Mouse (Mus musculus) neural tube, embryonic 11.5 days (tissue): ENCODE results near the gene Vnn1. TPM values are rescaled to one million over a fixed set of nuclear protein-coding genes. Genes with fewer than 3 reads are reported as not detected.

Experiments
- ATAC-seq: fragments of 200-750 bp; cut with Nextera tagmentation; 2 replicates; pipeline ENCODE4 v1.8.0; 2017; ENCODE audit warnings: moderate number of reproducible peaks, mild to moderate bottlenecking, moderate TSS enrichment, moderate library complexity; ENCODE audit not compliant: insufficient read depth, low FRiP score, low TSS enrichment
- DNase-seq: peaks from one replicate; pipeline ENCODE4 v3.0.0-alpha.2; 2015; ENCODE audit warnings: low spot score
- H3K27ac ChIP-seq: fragments of 300-500 bp; sonication (generic); 2 replicates; pipeline ENCODE4 v1.5.1; 2014; ENCODE audit warnings: low read depth, mild to moderate bottlenecking, low read length
- H3K27me3 ChIP-seq: fragments of 300-500 bp; sonication (generic); 2 replicates; pipeline ENCODE4 v1.6.1; 2014; ENCODE audit warnings: mild to moderate bottlenecking, low read length, mixed read lengths; ENCODE audit not compliant: control insufficient read depth, insufficient read depth
- H3K36me3 ChIP-seq: fragments of 300-500 bp; sonication (generic); 2 replicates; pipeline ENCODE4 v1.6.1; 2014; ENCODE audit warnings: mild to moderate bottlenecking, low read length, moderate library complexity, mixed read lengths; ENCODE audit not compliant: control insufficient read depth, insufficient read depth
- H3K4me1 ChIP-seq: fragments of 300-500 bp; sonication (generic); 2 replicates; pipeline ENCODE4 v1.6.1; 2014; ENCODE audit warnings: low read length, mixed read lengths; ENCODE audit not compliant: control insufficient read depth, insufficient read depth
- H3K4me2 ChIP-seq: fragments of 300-500 bp; sonication (generic); 2 replicates; pipeline ENCODE4 v1.6.1; 2014; ENCODE audit warnings: low read depth, mild to moderate bottlenecking, moderate library complexity
- H3K4me3 ChIP-seq: fragments of 300-500 bp; sonication (generic); 2 replicates; pipeline ENCODE4 v1.5.1; 2014; ENCODE audit warnings: low read depth, low read length
- H3K9ac ChIP-seq: fragments of 300-500 bp; sonication (generic); 2 replicates; pipeline ENCODE4 v1.6.1; 2014; ENCODE audit warnings: mild to moderate bottlenecking, low read length
- H3K9me3 ChIP-seq: fragments of 300-500 bp; sonication (generic); 2 replicates; pipeline ENCODE4 v1.6.1; 2016; ENCODE audit warnings: low read length; ENCODE audit not compliant: control insufficient read depth
- WGBS: fragments of 180-500 bp; shearing (Covaris S2); extraction: QIAGEN DNeasy Blood & Tissue Kit; methylation state at CpG from one replicate; pipeline ENCODE4 v1.1.7; 2014; 5-methylcytosine and 5-hydroxymethylcytosine counted together
- polyA plus RNA-seq: library from polyadenylated mRNA; unstranded; fragments of >200 nt; fragmentation: Nextera tagmentation; extraction: Ambion mirVana; gene quantifications from 2 replicates; pipeline ENCODE4 v1.2.1, GENCODE M21; 2014

Gene Vnn1
- polyA plus RNA-seq, 1 experiment from 2014 or later, result 0.82 TPM

DNA sequence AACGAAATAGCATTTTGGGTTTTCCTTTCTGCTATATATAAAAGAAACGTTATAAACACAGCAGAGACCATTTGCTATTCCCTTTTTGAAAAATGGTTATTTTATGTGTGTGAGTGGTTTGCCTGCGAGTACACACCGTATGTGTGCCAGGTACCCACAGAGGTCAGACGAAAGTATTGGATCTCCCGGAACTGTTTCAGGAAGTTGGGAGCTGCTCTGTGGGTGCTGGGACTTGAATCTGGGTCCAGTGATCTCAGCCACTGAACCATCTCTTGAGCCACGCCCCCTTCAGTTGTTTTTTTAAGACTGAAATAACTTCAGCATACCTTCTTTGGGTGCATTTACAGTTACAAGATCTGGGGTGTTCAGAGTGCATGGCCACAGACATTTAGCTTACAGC lies 888 bp downstream of the Vnn1 start:
- Histone ChIP-seq H3K27ac (no peak overlapping the region), H3K9me3 (no peaks in the 10 kb centered on the region), H3K4me1 (no peaks in the 10 kb centered on the region), H3K36me3 (no peaks in the 10 kb centered on the region), H3K4me2 (no peak overlapping the region), H3K9ac (no peak overlapping the region), H3K27me3 (no peaks in the 10 kb centered on the region), H3K4me3 (no peak overlapping the region)
- ATAC-seq, result no peak
- DNase-seq, result no peak
- 85% methylated on average over 7 of the region's 7 CpGs for WGBS

DNA sequence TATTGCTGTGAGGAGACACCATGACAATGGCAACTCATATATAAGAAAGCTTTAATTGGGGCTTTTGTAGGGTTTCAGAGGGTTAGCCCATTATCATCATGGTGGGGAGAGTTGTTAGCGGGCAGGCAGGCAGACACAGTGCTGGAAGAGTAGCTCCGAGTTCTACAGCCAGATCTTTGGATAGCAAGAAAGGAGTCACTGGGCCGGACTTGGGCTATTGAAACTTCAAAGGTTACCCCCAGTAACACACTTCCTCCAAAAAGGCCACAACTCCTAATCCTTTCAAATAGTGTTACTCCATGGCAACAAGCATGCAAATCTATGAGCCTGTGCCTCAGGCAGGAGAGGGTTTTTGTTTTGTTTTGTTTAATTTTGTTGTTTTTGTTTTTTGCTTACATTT lies 6.6 kb downstream of the Vnn1 start:
- Histone ChIP-seq H3K4me3 (no peak overlapping the region), H3K27me3 (no peaks in the 10 kb centered on the region), H3K4me1 (no peaks in the 10 kb centered on the region), H3K4me2 (no peak overlapping the region), H3K27ac (no peak overlapping the region), H3K36me3 (no peaks in the 10 kb centered on the region), H3K9me3 (no peaks in the 10 kb centered on the region), H3K9ac (no peak overlapping the region)
- ATAC-seq, result no peak
- 66% methylated on average over 3 of the region's 3 CpGs for WGBS
- DNase-seq, result no peak

DNA sequence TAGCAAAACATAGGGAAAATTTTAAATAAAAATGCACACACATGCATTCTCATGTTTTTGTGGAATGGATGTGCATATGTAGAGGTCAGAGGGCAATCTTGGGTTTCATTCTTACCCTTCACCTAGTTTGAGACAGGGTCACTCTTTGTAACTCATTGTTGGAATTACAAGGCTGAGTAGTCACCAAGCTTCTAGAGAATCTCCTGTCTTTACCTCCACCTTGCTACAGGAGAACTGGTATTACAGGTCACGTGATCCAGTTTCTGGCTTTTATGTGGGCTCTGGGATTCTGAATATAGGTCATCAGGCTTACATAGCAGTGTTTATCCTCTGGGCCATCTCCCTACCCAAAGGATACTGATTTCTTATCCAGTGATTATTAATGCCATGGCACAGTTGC lies 11.2 kb downstream of the Vnn1 start:
- Histone ChIP-seq H3K9me3 (no peaks in the 10 kb centered on the region), H3K36me3 (no peaks in the 10 kb centered on the region), H3K27me3 (no peaks in the 10 kb centered on the region), H3K4me1 (no peaks in the 10 kb centered on the region), H3K27ac (no peak overlapping the region), H3K9ac (no peak overlapping the region), H3K4me3 (no peak overlapping the region), H3K4me2 (no peak overlapping the region)
- no peak for ATAC-seq
- WGBS, result 91% methylated on average over 1 of the region's 1 CpGs
- DNase-seq, result no peak

DNA sequence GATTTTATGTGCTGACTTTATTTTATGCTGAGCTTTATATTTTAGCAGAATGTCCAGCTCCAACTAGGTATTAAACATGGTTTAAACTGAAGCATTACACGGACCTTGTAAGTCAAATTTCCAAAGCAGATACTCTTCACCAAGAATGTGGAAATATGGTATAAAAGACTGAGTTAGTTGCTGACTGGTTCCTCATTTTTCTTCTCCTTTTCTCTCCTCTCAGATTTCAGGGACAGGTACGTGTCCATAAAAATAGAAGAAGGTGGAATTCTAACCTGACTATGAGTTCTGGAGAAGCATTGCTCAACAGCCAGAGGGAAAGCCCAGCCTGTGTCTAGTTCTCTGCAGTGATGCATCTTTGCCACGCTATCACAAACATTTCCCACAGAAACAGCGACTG lies 25.6 kb downstream of the Vnn1 start, which contains the start of gene Taar1:
Gene Taar1, plus strand, starts transcription at position 301 of the 400 bp plus-strand sequence.
- DNase-seq, result no peak

DNA sequence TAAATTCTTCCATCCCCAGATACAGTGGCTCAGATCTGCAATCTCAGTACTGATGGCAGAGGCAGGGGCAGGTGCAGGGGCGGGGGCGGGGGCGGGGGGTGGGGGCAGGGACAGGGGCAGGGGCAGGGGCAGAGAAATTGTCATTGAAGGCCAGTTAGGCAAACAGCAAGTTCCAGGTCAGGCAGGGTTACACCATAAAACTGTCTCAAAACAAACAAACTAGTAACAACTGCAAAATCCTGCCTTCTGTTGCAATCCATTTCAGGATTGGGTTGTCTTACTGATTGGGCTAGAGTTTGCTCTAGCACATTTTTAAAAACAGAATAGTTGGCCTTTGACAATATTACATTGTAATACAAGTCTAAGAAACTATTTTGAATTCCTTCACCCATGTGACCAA lies 28.0 kb downstream of the Vnn1 start:
- no peak overlapping the region for H3K4me2 ChIP-seq
- H3K27me3 ChIP-seq, result no peaks in the 10 kb centered on the region
- DNase-seq (no peak), ATAC-seq (no peak)
- H3K4me3 ChIP-seq, result no peak overlapping the region
- WGBS, result 82% methylated on average over 3 of the region's 3 CpGs
- H3K27ac ChIP-seq, result no peak overlapping the region
- no peaks in the 10 kb centered on the region for H3K4me1 ChIP-seq
- no peak overlapping the region for H3K9ac ChIP-seq
- no peaks in the 10 kb centered on the region for H3K9me3 ChIP-seq
- no peaks in the 10 kb centered on the region for H3K36me3 ChIP-seq

More for the DNA sequence above, 25.6 kb downstream of the Vnn1 start, which contains the start of gene Taar1:
- no peak within 1 kb of the TSS for H3K4me2 ChIP-seq
- H3K9me3 ChIP-seq, result no peaks in the 10 kb centered on the region
- ATAC-seq, result no peak
- H3K36me3 ChIP-seq, result no peaks in the 10 kb centered on the region
- H3K4me1 ChIP-seq, result no peaks in the 10 kb centered on the region
- no peak within 1 kb of the TSS for H3K27ac ChIP-seq
- no peaks in the 10 kb centered on the region for H3K27me3 ChIP-seq
- H3K9ac ChIP-seq, result no peak within 1 kb of the TSS
- WGBS, result 90% methylated on average over 4 of the region's 4 CpGs
- H3K4me3 ChIP-seq, result no peak within 1 kb of the TSS

DNA sequence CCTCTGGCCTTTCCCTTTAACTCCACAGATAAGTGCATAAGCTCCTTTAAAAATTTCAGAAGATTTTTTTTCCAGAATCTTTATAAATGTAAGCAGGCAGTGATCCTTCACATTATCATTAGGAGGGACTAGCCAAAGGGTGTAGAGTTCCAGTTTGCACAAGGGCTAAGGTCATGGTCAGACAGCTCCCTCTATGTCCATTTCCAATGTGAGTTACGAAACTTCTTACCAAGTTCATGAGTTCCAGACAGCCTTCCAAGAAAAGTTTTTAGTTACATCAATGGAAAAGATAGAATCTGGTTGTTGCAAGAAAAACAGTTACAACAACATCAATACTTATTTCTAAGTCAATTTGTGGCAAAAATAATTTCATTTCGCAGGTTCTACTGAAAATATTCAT lies 29.5 kb downstream of the Vnn1 start:
- no peaks in the 10 kb centered on the region for H3K36me3 ChIP-seq
- 84% methylated on average over 2 of the region's 2 CpGs for WGBS
- no peak overlapping the region for H3K4me3 ChIP-seq
- H3K27me3 ChIP-seq, result no peaks in the 10 kb centered on the region
- DNase-seq (no peak), ATAC-seq (no peak)
- H3K27ac ChIP-seq, result no peak overlapping the region
- H3K4me2 ChIP-seq, result no peak overlapping the region
- no peaks in the 10 kb centered on the region for H3K9me3 ChIP-seq
- H3K4me1 ChIP-seq, result no peaks in the 10 kb centered on the region
- H3K9ac ChIP-seq, result no peak overlapping the region

DNA sequence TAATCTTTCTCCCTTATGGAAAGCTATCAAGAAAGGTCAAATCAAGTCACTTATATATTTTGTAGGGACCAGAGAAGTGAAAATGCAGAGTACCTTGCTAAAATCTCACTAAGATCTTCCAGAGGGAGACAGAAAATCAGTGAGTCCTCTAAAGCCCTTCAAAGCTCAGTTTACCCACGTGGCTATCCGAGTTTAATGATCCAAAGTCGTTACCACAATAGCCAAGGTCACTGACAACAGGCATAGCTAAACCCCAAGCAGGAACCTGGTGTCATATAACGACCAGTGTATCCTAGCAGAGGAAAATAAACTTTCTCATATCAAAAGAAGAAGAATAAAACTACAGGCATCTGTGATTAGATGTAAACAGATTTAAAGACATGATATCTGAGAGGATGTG lies 43.1 kb downstream of the Vnn1 start:
- 42% methylated on average over 4 of the region's 4 CpGs for WGBS
- no peak for DNase-seq
- Histone ChIP-seq H3K4me2 (no peak overlapping the region), H3K4me3 (no peak overlapping the region), H3K9me3 (no peaks in the 10 kb centered on the region), H3K9ac (no peak overlapping the region), H3K27ac (no peak overlapping the region), H3K4me1 (no peaks in the 10 kb centered on the region), H3K27me3 (no peaks in the 10 kb centered on the region), H3K36me3 (no peaks in the 10 kb centered on the region)
- no peak for ATAC-seq

DNA sequence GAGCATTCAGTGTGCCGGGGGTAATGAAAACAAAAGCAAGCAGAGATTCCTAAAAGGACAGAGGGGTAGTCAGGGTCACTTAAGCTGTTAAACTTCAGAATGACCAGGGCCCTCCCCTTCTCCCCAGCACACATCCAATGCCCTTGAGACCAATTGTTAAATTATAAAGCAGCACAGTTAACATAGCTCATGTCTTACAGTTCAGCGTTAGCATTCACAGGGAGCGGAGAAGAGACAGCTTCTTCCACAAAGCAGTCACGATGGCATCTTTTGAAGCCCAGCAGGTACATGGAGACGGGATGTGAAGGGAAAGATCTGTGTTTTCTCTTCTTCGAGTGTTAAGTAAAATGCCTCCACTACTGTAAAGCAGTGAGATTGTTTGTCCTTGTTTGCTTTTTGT lies 43.8 kb downstream of the Vnn1 start, which contains the start of gene Taar2:
Gene Taar2, plus strand, starts transcription at position 261 of the 400 bp plus-strand sequence.
- Histone ChIP-seq H3K9me3 (no peaks in the 10 kb centered on the region), H3K9ac (no peak within 1 kb of the TSS), H3K36me3 (no peaks in the 10 kb centered on the region), H3K4me1 (no peaks in the 10 kb centered on the region), H3K27me3 (no peaks in the 10 kb centered on the region), H3K27ac (no peak within 1 kb of the TSS), H3K4me2 (no peak within 1 kb of the TSS; the same call in 1 of the 2 replicates), H3K4me3 (no peak within 1 kb of the TSS)
- WGBS, result 43% methylated on average over 6 of the region's 6 CpGs
- no peak for DNase-seq
- ATAC-seq, result no peak

DNA sequence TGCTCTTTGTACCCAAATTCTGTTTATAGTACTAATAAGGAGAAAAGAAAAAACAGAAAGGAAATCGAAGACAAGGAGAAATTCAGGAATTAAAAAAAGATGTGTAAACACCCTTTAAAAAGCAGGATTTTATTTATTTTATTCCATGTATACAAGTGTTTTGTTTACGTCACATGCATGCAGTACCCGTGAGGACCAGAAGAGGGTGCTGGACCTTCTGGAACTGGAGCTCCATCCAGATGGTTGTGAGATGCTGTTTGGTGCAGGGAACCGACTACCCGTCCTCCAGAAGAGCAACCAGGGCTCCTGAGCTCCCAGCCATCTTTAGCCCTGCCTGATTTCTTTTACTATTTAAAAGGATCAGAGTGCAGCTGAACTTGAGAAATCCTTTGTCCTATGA lies 48.0 kb downstream of the Vnn1 start:
- ATAC-seq, result no peak
- no peaks in the 10 kb centered on the region for H3K4me1 ChIP-seq
- DNase-seq, result no peak
- no peak overlapping the region for H3K4me2 ChIP-seq
- H3K27ac ChIP-seq, result no peak overlapping the region
- H3K27me3 ChIP-seq, result no peaks in the 10 kb centered on the region
- no peak overlapping the region for H3K9ac ChIP-seq
- no peaks in the 10 kb centered on the region for H3K36me3 ChIP-seq
- no peak overlapping the region for H3K4me3 ChIP-seq
- H3K9me3 ChIP-seq, result no peaks in the 10 kb centered on the region
- 72% methylated on average over 5 of the region's 5 CpGs for WGBS
